ENCODE assay signal across 21 mouse cellular contexts in the genomic region with DNA sequence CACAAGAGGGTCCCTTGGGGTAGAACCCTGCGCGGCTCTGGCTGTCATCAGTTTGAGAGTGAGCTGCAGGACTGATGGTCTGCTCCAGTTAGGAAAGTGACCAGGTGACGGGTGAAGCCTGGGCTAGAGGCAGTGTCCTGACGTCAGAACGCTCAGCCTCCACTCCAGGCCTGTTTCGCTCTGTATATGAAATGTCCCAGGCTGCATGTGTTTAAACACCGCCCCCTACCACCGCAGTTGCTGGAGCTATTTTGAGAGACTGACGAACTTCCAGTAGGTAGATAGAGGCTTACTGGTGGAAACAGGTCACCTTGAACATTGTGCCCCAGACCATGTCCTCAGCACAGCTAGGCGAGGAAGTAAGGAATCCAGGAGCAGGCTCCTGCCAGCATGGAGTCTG. TPM values are rescaled to one million over a fixed set of nuclear protein-coding genes. Genes with fewer than 3 reads are reported as not detected.
DNase-seq lines count a peak whose midpoint lies in the region; ATAC-seq and TF ChIP-seq lines count a peak whose summit lies in the region.
"Had no signal": no experiment of that assay in that cellular context is flagged by ENCODE, and none has a peak within 500 bp of the region (broad histone marks: within the 10 kb centered on the region; RNA-seq: fewer than 3 reads in every experiment).

No protein-coding gene starts in this region.

- no peak for TF ChIP-seq CTCF in midbrain, postnatal 0 days (IDR thresholded peaks at IDR 0.05)
- peak; percentile 11; the same call in 1 of the 2 replicates for TF ChIP-seq CTCF in hindbrain, postnatal 0 days (IDR thresholded peaks at IDR 0.05; ENCODE audit: low read depth)

- no peak overlapping the region for H3K9ac ChIP-seq in heart, embryonic 14.5 days (ENCODE audit: low read length)
- no peak overlapping the region for H3K9ac ChIP-seq in midbrain, embryonic 13.5 days (replicated peaks)
- H3K9ac ChIP-seq in midbrain, postnatal 0 days (replicated peaks; ENCODE audit: low read length, poor library complexity, severe bottlenecking): no peak overlapping the region
- H3K9ac ChIP-seq in embryonic facial prominence, embryonic 13.5 days: no peak overlapping the region
- no peak overlapping the region for H3K9ac ChIP-seq in hindbrain, postnatal 0 days (replicated peaks; ENCODE audit: low read length)
- H3K9ac ChIP-seq: hindbrain, embryonic 15.5 days; limb, embryonic 12.5 days had no signal

- intact Hi-C loops in heart, postnatal 14 days (cut with DNase I): no loop called here

- no peaks in the 10 kb centered on the region for H3K36me3 ChIP-seq in heart, embryonic 14.5 days (ENCODE audit: control insufficient read depth, insufficient read depth, low read length)
- H3K36me3 ChIP-seq in midbrain, embryonic 13.5 days: no peaks in the 10 kb centered on the region
- H3K36me3 ChIP-seq in midbrain, postnatal 0 days (ENCODE audit: insufficient read depth, low read length): no peaks in the 10 kb centered on the region
- H3K36me3 ChIP-seq in embryonic facial prominence, embryonic 13.5 days: no peaks in the 10 kb centered on the region
- H3K36me3 ChIP-seq in hindbrain, postnatal 0 days (ENCODE audit: insufficient read depth, low read length): no peaks in the 10 kb centered on the region
- H3K36me3 ChIP-seq: hindbrain, embryonic 15.5 days; limb, embryonic 12.5 days had no signal

- no peaks in the 10 kb centered on the region for H3K9me3 ChIP-seq in heart, embryonic 14.5 days (ENCODE audit: control insufficient read depth, low read length)
- no peaks in the 10 kb centered on the region for H3K9me3 ChIP-seq in midbrain, embryonic 13.5 days
- H3K9me3 ChIP-seq in midbrain, postnatal 0 days (ENCODE audit: low read length): no peaks in the 10 kb centered on the region
- H3K9me3 ChIP-seq in embryonic facial prominence, embryonic 13.5 days: no peaks in the 10 kb centered on the region
- H3K9me3 ChIP-seq in hindbrain, postnatal 0 days (ENCODE audit: low read length): no peaks in the 10 kb centered on the region
- H3K9me3 ChIP-seq: hindbrain, embryonic 15.5 days; limb, embryonic 12.5 days had no signal

- peak; percentile 80 for ATAC-seq in heart, embryonic 14.5 days (ENCODE audit: insufficient number of reproducible peaks, insufficient read depth, low FRiP score, low read depth)
- ATAC-seq in midbrain, embryonic 13.5 days: 0 out of 2 replicates have a peak, but pooled peaks have one; percentile 11
- no peak for ATAC-seq in midbrain, postnatal 0 days (ENCODE audit: low FRiP score)
- no peak for ATAC-seq in embryonic facial prominence, embryonic 13.5 days (ENCODE audit: insufficient number of reproducible peaks, insufficient read depth, low FRiP score, low TSS enrichment, low read depth)
- no peak for ATAC-seq in hindbrain, postnatal 0 days
- ATAC-seq: forebrain, embryonic 16.5 days had no signal

- H3K27me3 ChIP-seq in heart, embryonic 14.5 days (ENCODE audit: control insufficient read depth, insufficient read depth, low read length): no peaks in the 10 kb centered on the region
- no peaks in the 10 kb centered on the region for H3K27me3 ChIP-seq in midbrain, embryonic 13.5 days
- no peaks in the 10 kb centered on the region for H3K27me3 ChIP-seq in midbrain, postnatal 0 days (ENCODE audit: insufficient read depth, low read length)
- no peaks in the 10 kb centered on the region for H3K27me3 ChIP-seq in embryonic facial prominence, embryonic 13.5 days
- no peaks in the 10 kb centered on the region for H3K27me3 ChIP-seq in hindbrain, postnatal 0 days (ENCODE audit: insufficient read depth, low read length)
- H3K27me3 ChIP-seq: hindbrain, embryonic 15.5 days; limb, embryonic 12.5 days had no signal

- 22% methylated on average over 10 of the region's 10 CpGs for WGBS in heart, embryonic 14.5 days
- 81% methylated on average over 10 of the region's 10 CpGs for WGBS in midbrain, embryonic 13.5 days
- 84% methylated on average over 10 of the region's 10 CpGs for WGBS in midbrain, postnatal 0 days
- WGBS in embryonic facial prominence, embryonic 13.5 days: 57% methylated on average over 10 of the region's 10 CpGs
- 75% methylated on average over 10 of the region's 10 CpGs for WGBS in hindbrain, postnatal 0 days

- no peak overlapping the region for H3K4me3 ChIP-seq in heart, embryonic 14.5 days (ENCODE audit: control insufficient read depth in 1 of 2, insufficient read depth in 1 of 2, low read depth in 1 of 2, low read length in 2 of 2)
- no peak overlapping the region for H3K4me3 ChIP-seq in midbrain, embryonic 13.5 days (replicated peaks)
- H3K4me3 ChIP-seq in midbrain, postnatal 0 days (ENCODE audit: low read depth, low read length): no peak overlapping the region
- no peak overlapping the region for H3K4me3 ChIP-seq in embryonic facial prominence, embryonic 13.5 days
- no peak overlapping the region for H3K4me3 ChIP-seq in hindbrain, postnatal 0 days (ENCODE audit: low read length)
- H3K4me3 ChIP-seq: gastrocnemius, adult 2 months; hindbrain, embryonic 15.5 days; limb, embryonic 12.5 days had no signal

- peaks cover 7 to 8% of the 10 kb centered on the region in 2 experiments for H3K4me1 ChIP-seq in heart, embryonic 14.5 days (ENCODE audit: control insufficient read depth in 2 of 2, insufficient read depth in 2 of 2, low read length in 2 of 2)
- H3K4me1 ChIP-seq in midbrain, embryonic 13.5 days (replicated peaks): no peaks in the 10 kb centered on the region; the same call in 1 of the 2 replicates
- no peaks in the 10 kb centered on the region for H3K4me1 ChIP-seq in midbrain, postnatal 0 days (ENCODE audit: insufficient read depth, low read length)
- peaks cover 12% of the 10 kb centered on the region; the same call in 1 of the 2 replicates for H3K4me1 ChIP-seq in embryonic facial prominence, embryonic 13.5 days
- H3K4me1 ChIP-seq in hindbrain, postnatal 0 days (ENCODE audit: insufficient read depth, low read length): no peaks in the 10 kb centered on the region
- H3K4me1 ChIP-seq: hindbrain, embryonic 15.5 days; limb, embryonic 12.5 days had no signal

- peak overlapping the region; percentile 45 for H3K4me2 ChIP-seq in heart, embryonic 14.5 days (ENCODE audit: low read length)
- no peak overlapping the region for H3K4me2 ChIP-seq in midbrain, embryonic 13.5 days (replicated peaks)
- no peak overlapping the region for H3K4me2 ChIP-seq in midbrain, postnatal 0 days (ENCODE audit: low read depth, low read length, poor library complexity, severe bottlenecking)
- no peak overlapping the region for H3K4me2 ChIP-seq in embryonic facial prominence, embryonic 13.5 days
- no peak overlapping the region for H3K4me2 ChIP-seq in hindbrain, postnatal 0 days (ENCODE audit: low read depth, low read length)
- H3K4me2 ChIP-seq: hindbrain, embryonic 15.5 days; limb, embryonic 12.5 days had no signal

- no peak for DNase-seq in heart, postnatal 14 days
- no peak for DNase-seq in midbrain, postnatal 0 days (ENCODE audit: low spot score)
- no peak for DNase-seq in hindbrain, postnatal 0 days (ENCODE audit: low spot score)
- no peak for DNase-seq in right cerebral cortex, postnatal 14 days
- DNase-seq: adrenal gland, postnatal 14 days; cerebellum, adult 9-10 months; gastrocnemius, adult 2 months; kidney, adult 9 months; layer of hippocampus, adult 9-11 months; right cerebral cortex, postnatal 4 days; thymus, adult 2 months had no signal

- H3K27ac ChIP-seq in heart, embryonic 14.5 days (replicated peaks in 1 of 2; ENCODE audit: control insufficient read depth in 1 of 2, insufficient read depth in 1 of 2, low read depth in 2 of 2, low read length in 2 of 2): peak overlapping the region; percentile 86 to 95
- H3K27ac ChIP-seq in midbrain, embryonic 13.5 days: no peak overlapping the region
- H3K27ac ChIP-seq in midbrain, postnatal 0 days (ENCODE audit: low read depth, low read length): no peak overlapping the region
- H3K27ac ChIP-seq in embryonic facial prominence, embryonic 13.5 days: peak overlapping the region; percentile 66
- H3K27ac ChIP-seq in hindbrain, postnatal 0 days: no peak overlapping the region
- H3K27ac ChIP-seq: gastrocnemius, adult 2 months; hindbrain, embryonic 15.5 days; limb, embryonic 12.5 days; macrophage had no signal

RNA-seq across cellular contexts. Expression of gene Plcz1, which starts 54.2 kb away (rescaled TPM):
- polyA plus RNA-seq in heart, embryonic 14.5 days (2014; fragmentation: Nextera tagmentation; extraction: Ambion mirVana): not detected in 2 replicates
- total RNA-seq in heart, postnatal 14 days (2021): not detected
- polyA plus RNA-seq in midbrain, embryonic 13.5 days (2015; fragmentation: Nextera tagmentation; extraction: Ambion mirVana): 0.23 TPM in 1 of 2 replicates, not detected in the other
- 0.77 TPM in 1 of 2 replicates, not detected in the other for total RNA-seq in midbrain, postnatal 0 days (2014; rRNA removed)
- polyA plus RNA-seq in midbrain, postnatal 0 days (2015; fragmentation: Nextera tagmentation; extraction: Ambion mirVana): 0.69 and 0.88 TPM in 2 replicates
- polyA plus RNA-seq in embryonic facial prominence, embryonic 13.5 days (2015; fragmentation: Nextera tagmentation; extraction: Ambion mirVana): not detected in 2 replicates
- 0.11 TPM in 1 of 2 replicates, not detected in the other for total RNA-seq in hindbrain, postnatal 0 days (2014; rRNA removed)
- polyA plus RNA-seq in hindbrain, postnatal 0 days (2015; fragmentation: Nextera tagmentation; extraction: Ambion mirVana): 0.33 and 0.52 TPM in 2 replicates
- total RNA-seq: adrenal gland, postnatal 14 days; gastrocnemius, adult 2 months; MEL had no signal
- polyA plus RNA-seq: limb, embryonic 12.5 days; liver, embryonic 16.5 days; macrophage had no signal

RNA-seq across cellular contexts. Expression of gene Capza3, which starts 54.4 kb away (rescaled TPM):
- not detected in 2 replicates for polyA plus RNA-seq in heart, embryonic 14.5 days (2014; fragmentation: Nextera tagmentation; extraction: Ambion mirVana)
- not detected for total RNA-seq in heart, postnatal 14 days (2021)
- not detected in 2 replicates for polyA plus RNA-seq in midbrain, embryonic 13.5 days (2015; fragmentation: Nextera tagmentation; extraction: Ambion mirVana)
- not detected in 2 replicates for total RNA-seq in midbrain, postnatal 0 days (2014; rRNA removed)
- polyA plus RNA-seq in midbrain, postnatal 0 days (2015; fragmentation: Nextera tagmentation; extraction: Ambion mirVana): not detected in 2 replicates
- polyA plus RNA-seq in embryonic facial prominence, embryonic 13.5 days (2015; fragmentation: Nextera tagmentation; extraction: Ambion mirVana): not detected in 2 replicates
- not detected in 2 replicates for total RNA-seq in hindbrain, postnatal 0 days (2014; rRNA removed)
- polyA plus RNA-seq in hindbrain, postnatal 0 days (2015; fragmentation: Nextera tagmentation; extraction: Ambion mirVana): not detected in 2 replicates
- total RNA-seq: adrenal gland, postnatal 14 days; gastrocnemius, adult 2 months; MEL had no signal
- polyA plus RNA-seq: embryonic facial prominence, embryonic 14.5 days; forebrain, embryonic 16.5 days; hindbrain, embryonic 15.5 days; limb, embryonic 12.5 days; liver, embryonic 16.5 days; macrophage; thymus, adult 2 months had no signal

Comparison
In these comparisons a context has a peak if more than half of its experiments do, and no peak if none do; other contexts are left out.
1. ATAC-seq: peak in heart, embryonic 14.5 days (single experiment) and midbrain, embryonic 13.5 days (single experiment); none in midbrain, postnatal 0 days (single experiment), embryonic facial prominence, embryonic 13.5 days (single experiment) and hindbrain, postnatal 0 days (single experiment).
2. H3K27ac ChIP-seq: peak in heart, embryonic 14.5 days (2 of 2) and embryonic facial prominence, embryonic 13.5 days (single experiment); none in midbrain, embryonic 13.5 days (single experiment), midbrain, postnatal 0 days (single experiment) and hindbrain, postnatal 0 days (single experiment).